Mouse (Mus musculus): ENCODE data around the gene Plpp7. TPM values are rescaled to one million over a fixed set of nuclear protein-coding genes. Genes with fewer than 3 reads are reported as not detected.
A peak's percentile ranks its signal among the peaks of the same experiment; 100 is the strongest.

Gene Plpp7
- polyA plus RNA-seq, 1 experiment = 2.7 TPM

GRCm38 (mm10) chr2:32131866-32132566 is 36.7 kb downstream of the Plpp7 start:
- Histone ChIP-seq H3K27ac (ENCODE audit: insufficient read depth, low read depth, low read length) (no peak overlapping the region), H3K4me3 (ENCODE audit: insufficient read depth, low read length) (no peak overlapping the region), H3K4me1 (ENCODE audit: control insufficient read depth, insufficient read depth, low read length) (0 out of 2 replicates have a peak, but pooled peaks cover 3% of the 10 kb centered on the region)
- TF ChIP-seq CTCF (IDR thresholded peaks at IDR 0.05; ENCODE audit: low read depth, low read length) (no peak), POLR2A (IDR thresholded peaks at IDR 0.05; ENCODE audit: borderline replicate concordance, low read depth, low read length) (no peak)

GRCm38 (mm10) chr2:32132567-32132992 is 37.3 kb downstream of the Plpp7 start:
- no peak overlapping the region for H3K27ac ChIP-seq (ENCODE audit: insufficient read depth, low read depth, low read length)
- TF ChIP-seq CTCF (IDR thresholded peaks at IDR 0.05; ENCODE audit: low read depth, low read length) = no peak
- H3K4me1 ChIP-seq (ENCODE audit: control insufficient read depth, insufficient read depth, low read length) = 0 out of 2 replicates have a peak, but pooled peaks cover 3% of the 10 kb centered on the region
- H3K4me3 ChIP-seq (ENCODE audit: insufficient read depth, low read length) = no peak overlapping the region

GRCm38 (mm10) chr2:32134039-32134438 is 38.7 kb downstream of the Plpp7 start:
- TF ChIP-seq POLR2A (IDR thresholded peaks at IDR 0.05; ENCODE audit: borderline replicate concordance, low read depth, low read length) (no peak), CTCF (IDR thresholded peaks at IDR 0.05; ENCODE audit: low read depth, low read length) (peak; percentile 69; the same call in 1 of the 2 replicates)
- Histone ChIP-seq H3K4me1 (ENCODE audit: control insufficient read depth, insufficient read depth, low read length) (peaks cover 10% of the 10 kb centered on the region), H3K4me3 (ENCODE audit: insufficient read depth, low read length) (no peak overlapping the region), H3K27ac (ENCODE audit: insufficient read depth, low read depth, low read length) (no peak overlapping the region)

GRCm38 (mm10) chr2:32137667-32138266 is 42.4 kb downstream of the Plpp7 start:
- peak overlapping the region; percentile 69 for H3K4me3 ChIP-seq (ENCODE audit: insufficient read depth, low read length)
- TF ChIP-seq CTCF (IDR thresholded peaks at IDR 0.05; ENCODE audit: low read depth, low read length) (no peak), POLR2A (IDR thresholded peaks at IDR 0.05; ENCODE audit: borderline replicate concordance, low read depth, low read length) (no peak)
- peak overlapping the region; percentile 89 for H3K27ac ChIP-seq (ENCODE audit: insufficient read depth, low read depth, low read length)
- H3K4me1 ChIP-seq (ENCODE audit: control insufficient read depth, insufficient read depth, low read length) = peaks cover 32% of the 10 kb centered on the region

GRCm38 (mm10) chr2:32139377-32139776 is 44.0 kb downstream of the Plpp7 start:
- Histone ChIP-seq H3K4me3 (ENCODE audit: insufficient read depth, low read length) (no peak overlapping the region), H3K4me1 (ENCODE audit: control insufficient read depth, insufficient read depth, low read length) (peaks cover 32% of the 10 kb centered on the region), H3K27ac (ENCODE audit: insufficient read depth, low read depth, low read length) (no peak overlapping the region)
- TF ChIP-seq CTCF (IDR thresholded peaks at IDR 0.05; ENCODE audit: low read depth, low read length) (no peak), POLR2A (IDR thresholded peaks at IDR 0.05; ENCODE audit: borderline replicate concordance, low read depth, low read length) (no peak)

- Histone ChIP-seq H3K4me3 (ENCODE audit: insufficient read depth, low read length) (no peak overlapping the region), H3K4me1 (ENCODE audit: control insufficient read depth, insufficient read depth, low read length) (peaks cover 35% of the 10 kb centered on the region), H3K27ac (ENCODE audit: insufficient read depth, low read depth, low read length) (peak overlapping the region; percentile 53)
- TF ChIP-seq POLR2A (IDR thresholded peaks at IDR 0.05; ENCODE audit: borderline replicate concordance, low read depth, low read length) = no peak
- no peak for TF ChIP-seq CTCF (IDR thresholded peaks at IDR 0.05; ENCODE audit: low read depth, low read length)
Measured at GRCm38 (mm10) chr2:32140498-32140934, 45.2 kb downstream of the Plpp7 start.

- Histone ChIP-seq H3K4me1 (ENCODE audit: control insufficient read depth, insufficient read depth, low read length) (peaks cover 38% of the 10 kb centered on the region), H3K4me3 (ENCODE audit: insufficient read depth, low read length) (no peak overlapping the region), H3K27ac (ENCODE audit: insufficient read depth, low read depth, low read length) (peak overlapping the region; percentile 38)
- TF ChIP-seq CTCF (IDR thresholded peaks at IDR 0.05; ENCODE audit: low read depth, low read length) = no peak
- TF ChIP-seq POLR2A (IDR thresholded peaks at IDR 0.05; ENCODE audit: borderline replicate concordance, low read depth, low read length) = no peak
Measured at GRCm38 (mm10) chr2:32141602-32142001, 46.3 kb downstream of the Plpp7 start.

GRCm38 (mm10) chr2:32142368-32142767 is 47.0 kb downstream of the Plpp7 start:
- Histone ChIP-seq H3K4me3 (ENCODE audit: insufficient read depth, low read length) (no peak overlapping the region), H3K27ac (ENCODE audit: insufficient read depth, low read depth, low read length) (0 out of 2 replicates have a peak overlapping the region, but pooled peaks have one; percentile 2), H3K4me1 (ENCODE audit: control insufficient read depth, insufficient read depth, low read length) (peaks cover 41% of the 10 kb centered on the region)
- TF ChIP-seq CTCF (IDR thresholded peaks at IDR 0.05; ENCODE audit: low read depth, low read length) (no peak), POLR2A (IDR thresholded peaks at IDR 0.05; ENCODE audit: borderline replicate concordance, low read depth, low read length) (no peak)

- Histone ChIP-seq H3K4me1 (ENCODE audit: control insufficient read depth, insufficient read depth, low read length) (peaks cover 33% of the 10 kb centered on the region), H3K27ac (ENCODE audit: insufficient read depth, low read depth, low read length) (no peak overlapping the region), H3K4me3 (ENCODE audit: insufficient read depth, low read length) (no peak overlapping the region)
- no peak for TF ChIP-seq CTCF (IDR thresholded peaks at IDR 0.05; ENCODE audit: low read depth, low read length)
- TF ChIP-seq POLR2A (IDR thresholded peaks at IDR 0.05; ENCODE audit: borderline replicate concordance, low read depth, low read length) = no peak
Measured at GRCm38 (mm10) chr2:32144633-32145032, 49.3 kb downstream of the Plpp7 start.

GRCm38 (mm10) chr2:32146617-32147162 is 51.4 kb downstream of the Plpp7 start:
- Histone ChIP-seq H3K27ac (ENCODE audit: insufficient read depth, low read depth, low read length) (peak overlapping the region; percentile 60), H3K4me3 (ENCODE audit: insufficient read depth, low read length) (no peak overlapping the region), H3K4me1 (ENCODE audit: control insufficient read depth, insufficient read depth, low read length) (peaks cover 18% of the 10 kb centered on the region)
- TF ChIP-seq CTCF (IDR thresholded peaks at IDR 0.05; ENCODE audit: low read depth, low read length) = no peak
- no peak for TF ChIP-seq POLR2A (IDR thresholded peaks at IDR 0.05; ENCODE audit: borderline replicate concordance, low read depth, low read length)

Measured in bone marrow macrophage, adult 2 months (primary cell).